Mouse (Mus musculus): ENCODE measurements at regions not wholly inside any gene's neighbourhood (a gene's known extent, or its start where the extent isn't known, plus 50 kb on each side); places are given as distances from the start of the nearest gene placed in this dataset.
A peak's percentile ranks its signal among the peaks of the same experiment; 100 is the strongest.

DNA sequence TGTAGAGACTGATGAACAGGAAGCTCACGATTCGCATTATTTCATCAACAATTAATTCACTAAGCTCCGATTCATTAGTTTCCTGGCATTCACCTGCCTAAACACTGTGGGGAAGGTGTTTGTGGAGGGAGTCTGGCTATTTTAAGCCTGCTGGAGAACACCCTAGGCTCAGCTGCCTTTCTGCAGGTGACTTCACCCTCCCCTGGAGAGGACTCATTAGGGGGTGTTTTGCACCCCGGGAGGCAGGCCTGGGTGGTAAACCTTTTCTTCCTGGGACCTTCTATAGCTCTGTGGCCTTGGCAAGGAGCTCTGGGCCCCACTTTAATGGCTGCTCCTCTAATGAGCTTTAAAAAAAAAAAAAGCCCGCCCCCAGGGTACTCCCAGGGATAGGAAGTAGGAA lies 55.4 kb upstream of the Bnc1 start:
- no peak overlapping the region for H3K4me3 ChIP-seq (ENCODE audit: low read depth, low read length)
- no peak for ATAC-seq (replicated peaks; ENCODE audit: low FRiP score, low TSS enrichment, low read depth)

GRCm38 (mm10) chr7:82053411-82053810 lies 61.3 kb upstream of the Bnc1 start:
- Histone ChIP-seq H3K27ac (ENCODE audit: low read depth) (no peak overlapping the region), H3K4me2 (ENCODE audit: low read length) (no peak overlapping the region), H3K4me3 (ENCODE audit: low read depth, low read length) (no peak overlapping the region), H3K9ac (ENCODE audit: low read length) (no peak overlapping the region), H3K36me3 (ENCODE audit: control insufficient read depth, insufficient read depth, low read length) (no peaks in the 10 kb centered on the region), H3K27me3 (replicated peaks; ENCODE audit: control insufficient read depth, insufficient read depth, low read length) (no peaks in the 10 kb centered on the region), H3K9me3 (ENCODE audit: control insufficient read depth, low read length) (no peaks in the 10 kb centered on the region), H3K4me1 (replicated peaks; ENCODE audit: control insufficient read depth, insufficient read depth, low read length) (peaks cover 7% of the 10 kb centered on the region)
- WGBS = 76% methylated on average over 4 of the region's 4 CpGs
- ATAC-seq (replicated peaks; ENCODE audit: low FRiP score, low TSS enrichment, low read depth) (no peak), DNase-seq (ENCODE audit: low spot score) (no peak)

More for the DNA sequence above, 55.4 kb upstream of the Bnc1 start:
- H3K9me3 ChIP-seq (ENCODE audit: control insufficient read depth, low read length) = no peaks in the 10 kb centered on the region
- no peak overlapping the region for H3K9ac ChIP-seq (ENCODE audit: low read length)
- no peak overlapping the region for H3K27ac ChIP-seq (ENCODE audit: low read depth)
- WGBS = 75% methylated on average over 5 of the region's 5 CpGs
- H3K27me3 ChIP-seq (replicated peaks; ENCODE audit: control insufficient read depth, insufficient read depth, low read length) = no peaks in the 10 kb centered on the region
- H3K4me1 ChIP-seq (replicated peaks; ENCODE audit: control insufficient read depth, insufficient read depth, low read length) = no peaks in the 10 kb centered on the region; the same call in 1 of the 2 replicates
- H3K36me3 ChIP-seq (ENCODE audit: control insufficient read depth, insufficient read depth, low read length) = no peaks in the 10 kb centered on the region
- H3K4me2 ChIP-seq (ENCODE audit: low read length) = no peak overlapping the region
- no peak for DNase-seq (ENCODE audit: low spot score)

GRCm38 (mm10) chr7:82056551-82057230 lies 64.6 kb upstream of the Bnc1 start:
- peaks cover 14% of the 10 kb centered on the region for H3K4me1 ChIP-seq (replicated peaks; ENCODE audit: control insufficient read depth, insufficient read depth, low read length)
- DNase-seq (ENCODE audit: low spot score) (peak; percentile 68), ATAC-seq (replicated peaks; ENCODE audit: low FRiP score, low TSS enrichment, low read depth) (peak; percentile 80)
- 5% methylated on average over 21 of the region's 21 CpGs for WGBS
- H3K27ac ChIP-seq (ENCODE audit: low read depth) = peak overlapping the region; percentile 17
- H3K4me3 ChIP-seq (ENCODE audit: low read depth, low read length) = no peak overlapping the region
- H3K9ac ChIP-seq (ENCODE audit: low read length) = no peak overlapping the region; the same call in 1 of the 2 replicates
- no peaks in the 10 kb centered on the region for H3K9me3 ChIP-seq (ENCODE audit: control insufficient read depth, low read length)
- H3K4me2 ChIP-seq (ENCODE audit: low read length) = peak overlapping the region; percentile 46
- H3K27me3 ChIP-seq (replicated peaks; ENCODE audit: control insufficient read depth, insufficient read depth, low read length) = no peaks in the 10 kb centered on the region
- H3K36me3 ChIP-seq (ENCODE audit: control insufficient read depth, insufficient read depth, low read length) = no peaks in the 10 kb centered on the region

DNA sequence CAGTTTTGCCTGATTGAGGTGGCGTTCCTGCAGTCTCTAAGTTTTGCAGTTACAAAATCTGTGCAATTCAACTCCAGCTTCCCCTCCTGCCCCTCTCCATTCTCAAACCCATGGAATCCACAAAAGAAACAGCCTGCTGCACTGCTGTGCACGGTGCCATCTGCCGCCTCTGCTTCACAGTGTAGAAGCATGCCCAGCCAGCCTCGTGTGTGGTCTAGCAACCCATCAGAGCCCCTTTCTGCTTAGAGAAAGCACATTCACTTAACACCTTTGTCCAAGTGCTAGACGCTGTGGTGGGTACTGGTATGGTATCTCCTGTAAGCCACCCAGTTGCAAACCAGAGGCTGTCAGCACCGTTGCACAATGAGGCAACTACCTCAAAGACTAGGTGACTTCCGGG lies 71.3 kb upstream of the Bnc1 start:
- H3K4me3 ChIP-seq (ENCODE audit: low read depth, low read length) = no peak overlapping the region
- no peak overlapping the region for H3K27ac ChIP-seq (ENCODE audit: low read depth)
- no peak for DNase-seq (ENCODE audit: low spot score)
- no peak overlapping the region for H3K9ac ChIP-seq (ENCODE audit: low read length)
- H3K4me1 ChIP-seq (replicated peaks; ENCODE audit: control insufficient read depth, insufficient read depth, low read length) = peaks cover 7% of the 10 kb centered on the region; the same call in 1 of the 2 replicates
- 61% methylated on average over 7 of the region's 7 CpGs for WGBS
- H3K4me2 ChIP-seq (ENCODE audit: low read length) = no peak overlapping the region
- no peaks in the 10 kb centered on the region for H3K9me3 ChIP-seq (ENCODE audit: control insufficient read depth, low read length)
- ATAC-seq (replicated peaks; ENCODE audit: low FRiP score, low TSS enrichment, low read depth) = no peak
- no peaks in the 10 kb centered on the region for H3K36me3 ChIP-seq (ENCODE audit: control insufficient read depth, insufficient read depth, low read length)
- no peaks in the 10 kb centered on the region for H3K27me3 ChIP-seq (replicated peaks; ENCODE audit: control insufficient read depth, insufficient read depth, low read length)

DNA sequence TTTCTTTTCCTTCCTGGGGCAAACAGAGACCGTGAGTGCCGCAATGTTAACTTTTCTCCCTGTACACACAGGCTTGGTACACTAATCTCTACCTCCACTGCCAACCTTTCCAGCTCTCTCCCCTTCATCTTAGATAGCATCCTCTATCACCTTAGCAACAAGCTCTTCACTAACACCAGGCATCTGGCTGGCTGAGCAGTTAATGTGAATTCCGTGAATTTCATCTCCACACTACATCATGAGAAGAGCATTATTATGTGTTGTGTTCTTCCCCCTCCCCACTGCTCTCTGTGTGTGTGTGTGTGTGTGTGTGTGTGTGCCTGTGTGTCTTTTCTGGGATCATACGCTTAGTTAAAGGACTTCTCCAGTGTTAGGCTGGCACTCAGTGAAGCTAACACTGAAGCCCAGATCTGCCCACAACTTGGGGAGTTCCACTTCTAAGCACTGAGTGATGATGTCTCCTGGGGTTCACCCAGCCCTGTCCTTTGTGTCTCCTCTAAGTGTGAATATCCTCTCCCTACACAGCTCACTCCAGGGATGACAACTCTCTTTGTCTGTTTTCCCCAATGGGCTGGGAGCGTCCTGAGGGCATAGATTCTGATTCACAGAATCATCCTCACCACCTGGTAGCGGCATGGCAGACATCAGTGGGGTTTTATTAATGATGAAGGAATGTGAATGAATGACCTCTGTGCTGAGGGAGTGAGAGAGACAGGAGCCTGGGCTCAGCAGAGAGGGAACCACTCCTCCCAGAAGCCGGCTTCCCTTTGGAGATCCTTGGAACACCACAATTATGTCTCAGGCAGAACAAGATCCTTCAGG lies 77.7 kb upstream of the Bnc1 start:
- 67% methylated on average over 7 of the region's 7 CpGs for WGBS
- H3K4me2 ChIP-seq (ENCODE audit: low read length) = no peak overlapping the region
- H3K27me3 ChIP-seq (replicated peaks; ENCODE audit: control insufficient read depth, insufficient read depth, low read length) = no peaks in the 10 kb centered on the region
- H3K36me3 ChIP-seq (ENCODE audit: control insufficient read depth, insufficient read depth, low read length) = no peaks in the 10 kb centered on the region
- no peak overlapping the region for H3K27ac ChIP-seq (ENCODE audit: low read depth)
- H3K9me3 ChIP-seq (ENCODE audit: control insufficient read depth, low read length) = no peaks in the 10 kb centered on the region
- H3K4me3 ChIP-seq (ENCODE audit: low read depth, low read length) = no peak overlapping the region
- ATAC-seq (replicated peaks; ENCODE audit: low FRiP score, low TSS enrichment, low read depth) = no peak
- DNase-seq (ENCODE audit: low spot score) = no peak
- no peak overlapping the region for H3K9ac ChIP-seq (ENCODE audit: low read length)
- H3K4me1 ChIP-seq (replicated peaks; ENCODE audit: control insufficient read depth, insufficient read depth, low read length) = no peaks in the 10 kb centered on the region

DNA sequence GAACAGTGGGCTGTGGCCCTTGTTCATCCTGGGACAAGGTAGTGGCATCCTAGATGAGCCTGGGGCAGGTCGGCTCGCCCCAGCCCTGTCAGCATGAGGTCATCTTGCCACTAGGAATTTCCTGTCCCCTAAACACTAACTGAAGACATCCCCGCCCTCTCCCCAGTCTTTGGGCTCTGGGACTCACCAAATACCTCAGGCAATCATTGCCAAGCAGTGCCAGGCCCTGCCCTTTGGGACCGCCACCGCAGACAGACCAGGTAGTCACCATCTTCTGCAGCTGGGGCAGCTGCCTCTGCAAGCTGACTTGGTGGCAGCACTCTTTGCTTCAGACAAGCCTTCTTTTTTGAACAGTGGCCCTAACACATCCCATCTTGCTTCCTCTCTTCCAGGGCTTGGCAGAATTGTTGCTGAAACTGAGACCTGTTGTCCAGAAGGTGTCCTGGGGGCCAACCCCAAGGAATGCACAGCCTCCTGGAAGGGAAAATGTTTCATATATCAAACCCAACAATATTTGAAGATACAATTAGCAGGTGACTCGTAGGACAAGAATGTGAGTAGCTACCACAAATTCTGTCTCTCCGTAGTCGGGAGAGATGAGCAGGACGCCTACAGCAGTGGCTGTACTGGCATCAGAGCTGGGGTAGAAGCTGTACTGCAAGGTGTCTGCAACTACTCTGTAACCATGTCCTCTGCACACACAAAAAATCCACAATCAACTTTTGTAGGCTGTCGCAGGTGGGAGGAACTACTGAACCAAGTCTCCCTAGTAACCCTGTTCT lies 79.0 kb upstream of the Bnc1 start:
- Histone ChIP-seq H3K27ac (ENCODE audit: low read depth) (no peak overlapping the region), H3K9me3 (ENCODE audit: control insufficient read depth, low read length) (no peaks in the 10 kb centered on the region), H3K4me1 (replicated peaks; ENCODE audit: control insufficient read depth, insufficient read depth, low read length) (no peaks in the 10 kb centered on the region), H3K36me3 (ENCODE audit: control insufficient read depth, insufficient read depth, low read length) (no peaks in the 10 kb centered on the region), H3K9ac (ENCODE audit: low read length) (no peak overlapping the region), H3K4me3 (ENCODE audit: low read depth, low read length) (no peak overlapping the region), H3K4me2 (ENCODE audit: low read length) (no peak overlapping the region), H3K27me3 (replicated peaks; ENCODE audit: control insufficient read depth, insufficient read depth, low read length) (no peaks in the 10 kb centered on the region)
- ATAC-seq (replicated peaks; ENCODE audit: low FRiP score, low TSS enrichment, low read depth) = no peak
- 75% methylated on average over 10 of the region's 10 CpGs for WGBS
- DNase-seq (ENCODE audit: low spot score) = no peak

- no peaks in the 10 kb centered on the region for H3K9me3 ChIP-seq (ENCODE audit: control insufficient read depth, low read length)
- H3K9ac ChIP-seq (ENCODE audit: low read length) = no peak overlapping the region
- H3K4me3 ChIP-seq (ENCODE audit: low read depth, low read length) = no peak overlapping the region
- ATAC-seq (replicated peaks; ENCODE audit: low FRiP score, low TSS enrichment, low read depth) (no peak), DNase-seq (ENCODE audit: low spot score) (no peak)
- no peaks in the 10 kb centered on the region for H3K27me3 ChIP-seq (replicated peaks; ENCODE audit: control insufficient read depth, insufficient read depth, low read length)
- H3K27ac ChIP-seq (ENCODE audit: low read depth) = no peak overlapping the region
- 75% methylated on average over 2 of the region's 2 CpGs for WGBS
- H3K4me1 ChIP-seq (replicated peaks; ENCODE audit: control insufficient read depth, insufficient read depth, low read length) = no peaks in the 10 kb centered on the region
- H3K4me2 ChIP-seq (ENCODE audit: low read length) = no peak overlapping the region
- no peaks in the 10 kb centered on the region for H3K36me3 ChIP-seq (ENCODE audit: control insufficient read depth, insufficient read depth, low read length)
Measured at GRCm38 (mm10) chr7:82075359-82075758, 83.3 kb upstream of the Bnc1 start.

DNA sequence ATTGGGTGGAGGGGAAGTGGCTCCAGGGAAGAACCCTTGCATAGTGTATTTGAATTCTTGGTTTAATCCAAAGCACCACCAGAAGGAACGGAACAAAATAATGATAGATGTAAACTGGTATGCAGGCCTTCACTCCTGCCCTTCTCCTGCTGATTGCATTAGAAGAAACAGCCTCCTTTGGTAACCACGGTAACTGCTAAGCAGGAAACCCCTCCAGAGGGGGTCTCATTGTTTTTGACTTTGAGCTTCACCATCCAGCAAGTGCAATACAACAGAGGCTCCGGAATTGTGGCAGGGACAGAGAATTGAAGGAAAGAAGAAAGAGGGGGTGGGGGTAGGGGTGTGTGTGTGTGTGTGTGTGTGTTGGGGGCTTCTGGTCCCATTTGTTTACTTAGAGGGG lies 89.8 kb upstream of the Bnc1 start:
- no peaks in the 10 kb centered on the region for H3K36me3 ChIP-seq (ENCODE audit: control insufficient read depth, insufficient read depth, low read length)
- DNase-seq (ENCODE audit: low spot score) (no peak), ATAC-seq (replicated peaks; ENCODE audit: low FRiP score, low TSS enrichment, low read depth) (no peak)
- no peak overlapping the region for H3K4me3 ChIP-seq (ENCODE audit: low read depth, low read length)
- WGBS = 41% methylated on average over 3 of the region's 3 CpGs
- H3K4me1 ChIP-seq (replicated peaks; ENCODE audit: control insufficient read depth, insufficient read depth, low read length) = peaks cover 11% of the 10 kb centered on the region
- no peak overlapping the region for H3K27ac ChIP-seq (ENCODE audit: low read depth)
- no peaks in the 10 kb centered on the region for H3K27me3 ChIP-seq (replicated peaks; ENCODE audit: control insufficient read depth, insufficient read depth, low read length)
- no peaks in the 10 kb centered on the region for H3K9me3 ChIP-seq (ENCODE audit: control insufficient read depth, low read length)
- no peak overlapping the region for H3K9ac ChIP-seq (ENCODE audit: low read length)
- no peak overlapping the region for H3K4me2 ChIP-seq (ENCODE audit: low read length)
